Mouse (Mus musculus): ENCODE data around the gene Nprl3. TPM values are rescaled to one million over a fixed set of nuclear protein-coding genes. Genes with fewer than 3 reads are reported as not detected.
A peak's percentile ranks its signal among the peaks of the same experiment; 100 is the strongest.

Nprl3 gene
- polyA plus RNA-seq, 2 experiments: 29.4 to 88.8 TPM

- peak; percentile 80 for DNase-seq (ENCODE audit: low spot score)
- Histone ChIP-seq H3K36me3 (ENCODE audit: control insufficient read depth, insufficient read depth, low read length) (no peaks in the 10 kb centered on the region), H3K27ac (replicated peaks; ENCODE audit: low read depth, low read length) (no peak overlapping the region), H3K27me3 (ENCODE audit: control insufficient read depth, insufficient read depth, low read length) (no peaks in the 10 kb centered on the region), H3K4me3 (replicated peaks; ENCODE audit: low read length) (no peak overlapping the region), H3K9ac (ENCODE audit: low read depth, low read length, severe bottlenecking) (no peak overlapping the region), H3K4me2 (replicated peaks; ENCODE audit: low read depth, low read length, severe bottlenecking) (no peak overlapping the region), H3K4me1 (ENCODE audit: control insufficient read depth, insufficient read depth, low read length) (no peaks in the 10 kb centered on the region), H3K9me3 (ENCODE audit: control insufficient read depth, low read length) (no peaks in the 10 kb centered on the region)
- WGBS: 50% methylated on average over 23 of the region's 25 CpGs
- no peak for ATAC-seq (ENCODE audit: low FRiP score, low read depth)
- no peak for TF ChIP-seq POLR2A (IDR thresholded peaks at IDR 0.05; ENCODE audit: borderline replicate concordance, extremely low read depth, insufficient read depth, insufficient read length)
Observed at GRCm38 (mm10) chr11:32181973-32182868, 85.3 kb downstream of the Nprl3 start.

GRCm38 (mm10) chr11:32181246-32181645, 86.3 kb downstream of the Nprl3 start:
- no peaks in the 10 kb centered on the region for H3K36me3 ChIP-seq (ENCODE audit: control insufficient read depth, insufficient read depth, low read length)
- no peak for ATAC-seq (ENCODE audit: low FRiP score, low read depth)
- no peaks in the 10 kb centered on the region for H3K9me3 ChIP-seq (ENCODE audit: control insufficient read depth, low read length)
- 82% methylated on average over 4 of the region's 4 CpGs for WGBS
- no peak overlapping the region for H3K27ac ChIP-seq (replicated peaks; ENCODE audit: low read depth, low read length)
- DNase-seq (ENCODE audit: low spot score): no peak
- H3K27me3 ChIP-seq (ENCODE audit: control insufficient read depth, insufficient read depth, low read length): no peaks in the 10 kb centered on the region
- no peak overlapping the region for H3K4me3 ChIP-seq (replicated peaks; ENCODE audit: low read length)
- H3K4me1 ChIP-seq (ENCODE audit: control insufficient read depth, insufficient read depth, low read length): no peaks in the 10 kb centered on the region
- no peak for TF ChIP-seq POLR2A (IDR thresholded peaks at IDR 0.05; ENCODE audit: borderline replicate concordance, extremely low read depth, insufficient read depth, insufficient read length)
- H3K4me2 ChIP-seq (replicated peaks; ENCODE audit: low read depth, low read length, severe bottlenecking): no peak overlapping the region
- H3K9ac ChIP-seq (ENCODE audit: low read depth, low read length, severe bottlenecking): no peak overlapping the region

- TF ChIP-seq POLR2A (IDR thresholded peaks at IDR 0.05; ENCODE audit: borderline replicate concordance, extremely low read depth, insufficient read depth, insufficient read length): no peak
- DNase-seq (ENCODE audit: low spot score) (no peak), ATAC-seq (ENCODE audit: low FRiP score, low read depth) (no peak)
- H3K9ac ChIP-seq (ENCODE audit: low read depth, low read length, severe bottlenecking): no peak overlapping the region
- H3K27me3 ChIP-seq (ENCODE audit: control insufficient read depth, insufficient read depth, low read length): no peaks in the 10 kb centered on the region
- H3K27ac ChIP-seq (replicated peaks; ENCODE audit: low read depth, low read length): no peak overlapping the region
- H3K9me3 ChIP-seq (ENCODE audit: control insufficient read depth, low read length): no peaks in the 10 kb centered on the region
- WGBS: 77% methylated on average over 1 of the region's 1 CpGs
- no peaks in the 10 kb centered on the region for H3K36me3 ChIP-seq (ENCODE audit: control insufficient read depth, insufficient read depth, low read length)
- H3K4me3 ChIP-seq (replicated peaks; ENCODE audit: low read length): no peak overlapping the region
- H3K4me2 ChIP-seq (replicated peaks; ENCODE audit: low read depth, low read length, severe bottlenecking): no peak overlapping the region
- no peaks in the 10 kb centered on the region for H3K4me1 ChIP-seq (ENCODE audit: control insufficient read depth, insufficient read depth, low read length)
Observed at GRCm38 (mm10) chr11:32178506-32178905, 89.0 kb downstream of the Nprl3 start.

Other genes starting within 250 kb of the Nprl3 start
- 0.54 and 0.73 TPM in 2 replicates for gene Il9r, start 67.4 kb downstream of the Nprl3 start, polyA plus RNA-seq (2012; rRNA removed)
- gene Il9r, start 67.4 kb downstream of the Nprl3 start, polyA plus RNA-seq (2014; fragmentation: Nextera tagmentation; extraction: Ambion mirVana): 0.21 and 0.32 TPM in 2 replicates
- 31.9 and 46.7 TPM in 2 replicates for gene Snrnp25, start 62.3 kb downstream of the Nprl3 start, polyA plus RNA-seq (2012; rRNA removed)
- 52.1 and 54.5 TPM in 2 replicates for gene Snrnp25, start 62.3 kb downstream of the Nprl3 start, polyA plus RNA-seq (2014; fragmentation: Nextera tagmentation; extraction: Ambion mirVana)
- 136 and 234 TPM in 2 replicates for gene Rhbdf1, start 45.4 kb downstream of the Nprl3 start, polyA plus RNA-seq (2012; rRNA removed)
- 61.5 and 68.3 TPM in 2 replicates for gene Rhbdf1, start 45.4 kb downstream of the Nprl3 start, polyA plus RNA-seq (2014; fragmentation: Nextera tagmentation; extraction: Ambion mirVana)
- gene Mpg, start 41.2 kb downstream of the Nprl3 start, polyA plus RNA-seq (2012; rRNA removed): 27.1 and 27.9 TPM in 2 replicates
- 40.1 and 43.9 TPM in 2 replicates for gene Mpg, start 41.2 kb downstream of the Nprl3 start, polyA plus RNA-seq (2014; fragmentation: Nextera tagmentation; extraction: Ambion mirVana)
- gene Hba-x, start 8.7 kb upstream of the Nprl3 start, polyA plus RNA-seq (2012; rRNA removed): 70.0 and 113 TPM in 2 replicates
- 197 and 201 TPM in 2 replicates for gene Hba-x, start 8.7 kb upstream of the Nprl3 start, polyA plus RNA-seq (2014; fragmentation: Nextera tagmentation; extraction: Ambion mirVana)
- 4,119 and 4,850 TPM in 2 replicates for gene Hba-a1, start 15.8 kb upstream of the Nprl3 start, polyA plus RNA-seq (2012; rRNA removed)
- gene Hba-a1, start 15.8 kb upstream of the Nprl3 start, polyA plus RNA-seq (2014; fragmentation: Nextera tagmentation; extraction: Ambion mirVana): 3,906 and 5,793 TPM in 2 replicates
- gene Hbq1b, start 19.3 kb upstream of the Nprl3 start, polyA plus RNA-seq (2012; rRNA removed): 0.87 and 2.4 TPM in 2 replicates
- gene Hbq1b, start 19.3 kb upstream of the Nprl3 start, polyA plus RNA-seq (2014; fragmentation: Nextera tagmentation; extraction: Ambion mirVana): 0.91 and 1.1 TPM in 2 replicates
- gene Hba-a2, start 28.8 kb upstream of the Nprl3 start, polyA plus RNA-seq (2012; rRNA removed): 9,478 and 10,620 TPM in 2 replicates
- 9,964 and 14,532 TPM in 2 replicates for gene Hba-a2, start 28.8 kb upstream of the Nprl3 start, polyA plus RNA-seq (2014; fragmentation: Nextera tagmentation; extraction: Ambion mirVana)
- 0.83 and 1.3 TPM in 2 replicates for gene Hbq1a, start 32.4 kb upstream of the Nprl3 start, polyA plus RNA-seq (2012; rRNA removed)
- 0.97 and 1.3 TPM in 2 replicates for gene Hbq1a, start 32.4 kb upstream of the Nprl3 start, polyA plus RNA-seq (2014; fragmentation: Nextera tagmentation; extraction: Ambion mirVana)
- 44.3 and 52.8 TPM in 2 replicates for gene Sh3pxd2b, start 80.1 kb upstream of the Nprl3 start, polyA plus RNA-seq (2012; rRNA removed)
- 31.5 and 31.8 TPM in 2 replicates for gene Sh3pxd2b, start 80.1 kb upstream of the Nprl3 start, polyA plus RNA-seq (2014; fragmentation: Nextera tagmentation; extraction: Ambion mirVana)
- 74.2 and 78.1 TPM in 2 replicates for gene Ubtd2, start 187.7 kb upstream of the Nprl3 start, polyA plus RNA-seq (2012; rRNA removed)
- 107 and 118 TPM in 2 replicates for gene Ubtd2, start 187.7 kb upstream of the Nprl3 start, polyA plus RNA-seq (2014; fragmentation: Nextera tagmentation; extraction: Ambion mirVana)